Comparison of ENCODE assay signal across 22 mouse cellular contexts in the genomic region with DNA sequence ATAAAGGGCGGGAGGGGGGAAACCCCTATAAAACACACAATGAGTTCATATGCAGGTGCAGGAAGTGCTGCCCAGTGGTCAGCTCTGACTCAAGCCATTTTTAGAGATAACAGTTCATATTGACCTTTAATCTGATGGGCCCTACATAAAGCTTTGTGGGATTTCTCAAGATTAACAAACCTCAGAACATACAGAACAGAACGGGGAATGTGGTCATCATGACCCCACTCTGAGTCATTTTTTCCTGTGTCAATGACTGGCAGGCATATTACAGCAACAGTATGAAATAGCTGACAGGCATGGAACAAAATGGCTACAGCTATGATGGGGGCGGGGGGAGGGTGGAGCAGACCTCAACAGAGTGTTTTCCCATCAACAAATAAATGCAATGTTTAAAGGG. TPM values are rescaled to one million over a fixed set of nuclear protein-coding genes. Genes with fewer than 3 reads are reported as not detected.
DNase-seq lines count a peak whose midpoint lies in the region; ATAC-seq and TF ChIP-seq lines count a peak whose summit lies in the region.
"Had no signal": no experiment of that assay in that cellular context is flagged by ENCODE, and none has a peak within 500 bp of the region (broad histone marks: within the 10 kb centered on the region; RNA-seq: fewer than 3 reads in every experiment).

No protein-coding gene starts in this region.

- H3K27me3 ChIP-seq in lung, postnatal 0 days (replicated peaks; ENCODE audit: insufficient read depth, low read length), result no peaks in the 10 kb centered on the region
- no peaks in the 10 kb centered on the region for H3K27me3 ChIP-seq in MEL (ENCODE audit: control insufficient read depth in 1 of 2, insufficient read depth in 2 of 2, low read length in 2 of 2)
- H3K27me3 ChIP-seq in hindbrain, embryonic 13.5 days, result no peaks in the 10 kb centered on the region
- no peaks in the 10 kb centered on the region for H3K27me3 ChIP-seq in hindbrain, postnatal 0 days (ENCODE audit: insufficient read depth, low read length)
- H3K27me3 ChIP-seq: forebrain, embryonic 15.5 days; limb, embryonic 12.5 days; midbrain, embryonic 12.5 days had no signal

- H3K4me3 ChIP-seq in lung, postnatal 0 days (ENCODE audit: low read depth, low read length), result no peak overlapping the region
- H3K4me3 ChIP-seq in MEL (ENCODE audit: control insufficient read depth in 1 of 2, insufficient read depth in 1 of 2, low read depth in 2 of 2, low read length in 2 of 2), result no peak overlapping the region
- H3K4me3 ChIP-seq in hindbrain, embryonic 13.5 days, result no peak overlapping the region
- no peak overlapping the region for H3K4me3 ChIP-seq in hindbrain, postnatal 0 days (ENCODE audit: low read length)
- H3K4me3 ChIP-seq: forebrain, embryonic 15.5 days; heart, embryonic 10.5 days; limb, embryonic 12.5 days; midbrain, embryonic 12.5 days had no signal

- no peak for TF ChIP-seq RAD21 in MEL (IDR thresholded peaks at IDR 0.05; ENCODE audit: low read depth, low read length)

- no peak overlapping the region for H3K4me2 ChIP-seq in lung, postnatal 0 days (replicated peaks; ENCODE audit: low read depth, low read length)
- H3K4me2 ChIP-seq in hindbrain, embryonic 13.5 days, result no peak overlapping the region
- no peak overlapping the region for H3K4me2 ChIP-seq in hindbrain, postnatal 0 days (ENCODE audit: low read depth, low read length)
- H3K4me2 ChIP-seq: forebrain, embryonic 15.5 days; limb, embryonic 12.5 days; midbrain, embryonic 12.5 days had no signal

- peak; percentile 80 for TF ChIP-seq EP300 in lung, postnatal 0 days (IDR thresholded peaks at IDR 0.05)
- TF ChIP-seq EP300 in MEL (IDR thresholded peaks at IDR 0.05; ENCODE audit: low read depth in 1 of 2, low read length in 2 of 2), result no peak

- no peak for TF ChIP-seq POLR2A in MEL (IDR thresholded peaks at IDR 0.05; ENCODE audit: control insufficient read depth in 1 of 2, insufficient read depth in 1 of 2, low read depth in 1 of 2, low read length in 2 of 2, poor library complexity in 1 of 2)

- H3K27ac ChIP-seq in lung, postnatal 0 days (ENCODE audit: low read length), result no peak overlapping the region
- H3K27ac ChIP-seq in MEL (ENCODE audit: control insufficient read depth, low read depth, low read length), result no peak overlapping the region
- H3K27ac ChIP-seq in hindbrain, embryonic 13.5 days, result no peak overlapping the region
- no peak overlapping the region for H3K27ac ChIP-seq in hindbrain, postnatal 0 days
- H3K27ac ChIP-seq: forebrain, embryonic 15.5 days; heart, embryonic 10.5 days; limb, embryonic 12.5 days; liver, embryonic 14.5 days; midbrain, embryonic 12.5 days had no signal

- 67% methylated on average over 3 of the region's 3 CpGs for WGBS in lung, postnatal 0 days
- 82% methylated on average over 3 of the region's 3 CpGs for WGBS in hindbrain, embryonic 13.5 days
- WGBS in hindbrain, postnatal 0 days, result 86% methylated on average over 3 of the region's 3 CpGs

- no peaks in the 10 kb centered on the region for H3K36me3 ChIP-seq in lung, postnatal 0 days (ENCODE audit: insufficient read depth, low read length)
- peaks cover 0 to 11% of the 10 kb centered on the region in 2 experiments; a peak in 2 of 4 replicates for H3K36me3 ChIP-seq in MEL (ENCODE audit: control insufficient read depth in 1 of 2, insufficient read depth in 2 of 2, low read length in 2 of 2)
- peaks cover 4% of the 10 kb centered on the region; the same call in 1 of the 2 replicates for H3K36me3 ChIP-seq in hindbrain, embryonic 13.5 days
- no peaks in the 10 kb centered on the region for H3K36me3 ChIP-seq in hindbrain, postnatal 0 days (ENCODE audit: insufficient read depth, low read length)

- peaks cover 9% of the 10 kb centered on the region; the same call in 1 of the 2 replicates for H3K4me1 ChIP-seq in lung, postnatal 0 days (ENCODE audit: insufficient read depth, low read depth, low read length)
- peaks cover 0 to 17% of the 10 kb centered on the region in 2 experiments; a peak in 3 of 4 replicates for H3K4me1 ChIP-seq in MEL (ENCODE audit: control insufficient read depth in 1 of 2, insufficient read depth in 2 of 2, low read length in 2 of 2)
- peaks cover 26% of the 10 kb centered on the region for H3K4me1 ChIP-seq in hindbrain, embryonic 13.5 days (replicated peaks)
- H3K4me1 ChIP-seq in hindbrain, postnatal 0 days (ENCODE audit: insufficient read depth, low read length), result 0 out of 2 replicates have a peak, but pooled peaks cover 5% of the 10 kb centered on the region

- no peaks in the 10 kb centered on the region for H3K9me3 ChIP-seq in lung, postnatal 0 days (ENCODE audit: low read length)
- H3K9me3 ChIP-seq in MEL (replicated peaks; ENCODE audit: insufficient read depth, low read length), result no peaks in the 10 kb centered on the region
- H3K9me3 ChIP-seq in hindbrain, embryonic 13.5 days, result no peaks in the 10 kb centered on the region
- H3K9me3 ChIP-seq in hindbrain, postnatal 0 days (ENCODE audit: low read length), result no peaks in the 10 kb centered on the region
- H3K9me3 ChIP-seq: forebrain, embryonic 15.5 days; heart, embryonic 10.5 days; limb, embryonic 12.5 days; midbrain, embryonic 12.5 days had no signal

- H3K79me2 ChIP-seq in MEL (ENCODE audit: control insufficient read depth, insufficient read depth, low read length, poor library complexity), result peaks cover 16% of the 10 kb centered on the region

- DNase-seq in lung, postnatal 0 days (ENCODE audit: low spot score), result peak; percentile 57
- no peak for DNase-seq in lung, postnatal 14 days
- DNase-seq in MEL (ENCODE audit: low read depth, low spot score), result peak; percentile 16
- DNase-seq in natural killer cell, adult 2 months (ENCODE audit: low spot score in 2 of 2), result peak; percentile 58 to 83
- DNase-seq in hindbrain, postnatal 0 days (ENCODE audit: low spot score), result no peak
- DNase-seq in spleen, postnatal 10 days (ENCODE audit: low spot score in 2 of 2), result no peak
- DNase-seq: adrenal gland, adult 8-10 months; cerebellum, adult 18-20 months; cerebellum, postnatal 36 days; gastrocnemius, postnatal 36 days; heart, postnatal 10 days; right cerebral cortex, adult 18-20 months had no signal

- 0 out of 2 replicates have a peak, but pooled peaks have one; percentile 10 for ATAC-seq in lung, postnatal 0 days
- peak; percentile 50 for ATAC-seq in granulocyte monocyte progenitor cell, adult 5-6 weeks (replicated peaks; ENCODE audit: poor library complexity, severe bottlenecking)
- no peak for ATAC-seq in hindbrain, embryonic 13.5 days (ENCODE audit: low FRiP score)
- no peak for ATAC-seq in hindbrain, postnatal 0 days
- ATAC-seq: forebrain, embryonic 15.5 days; hindbrain, embryonic 16.5 days had no signal

- no peak for TF ChIP-seq CTCF in lung, postnatal 0 days (IDR thresholded peaks at IDR 0.05)
- TF ChIP-seq CTCF in MEL (IDR thresholded peaks at IDR 0.05 in 2 of 3, conservative IDR thresholded peaks at IDR 0.05 in 1 of 3; ENCODE audit: control insufficient read depth in 1 of 3, insufficient read depth in 1 of 3, low read depth in 2 of 3, low read length in 3 of 3, poor library complexity in 1 of 3, severe bottlenecking in 1 of 3), result no peak
- no peak for TF ChIP-seq CTCF in hindbrain, postnatal 0 days (IDR thresholded peaks at IDR 0.05; ENCODE audit: low read depth)

- H3K9ac ChIP-seq in lung, postnatal 0 days (replicated peaks; ENCODE audit: low read depth), result no peak overlapping the region
- no peak overlapping the region for H3K9ac ChIP-seq in MEL (ENCODE audit: control insufficient read depth, low read depth, low read length, poor library complexity, severe bottlenecking)
- no peak overlapping the region for H3K9ac ChIP-seq in hindbrain, embryonic 13.5 days
- no peak overlapping the region for H3K9ac ChIP-seq in hindbrain, postnatal 0 days (replicated peaks; ENCODE audit: low read length)
- H3K9ac ChIP-seq: forebrain, embryonic 15.5 days; limb, embryonic 12.5 days; liver, embryonic 14.5 days; midbrain, embryonic 12.5 days had no signal

RNA-seq across cellular contexts. Expression of a gene that starts 1.4 kb away (rescaled TPM):
- 0.12 TPM in 1 of 2 replicates, not detected in the other for polyA plus RNA-seq in lung, postnatal 0 days (2015; fragmentation: Nextera tagmentation; extraction: Ambion mirVana)
- total RNA-seq in MEL (2012; rRNA removed), result not detected in 2 replicates
- polyA plus RNA-seq in MEL (2012; ENCODE audit: insufficient read depth in 1 of 2, insufficient read length in 2 of 2, low read depth in 1 of 2, low replicate concordance in 2 of 2, missing spikeins in 1 of 2), result under 1 TPM in 1 of 2 experiments, not detected in 1; 0.14 TPM
- total RNA-seq in granulocyte monocyte progenitor cell, adult 5-6 weeks (2014; fragmentation: Nextera tagmentation), result not detected in 2 replicates
- total RNA-seq in granulocyte monocyte progenitor cell, adult 5-6 weeks (2017), result 0.39 TPM in 1 of 2 replicates, not detected in the other
- polyA plus RNA-seq in hindbrain, embryonic 13.5 days (2015; fragmentation: Nextera tagmentation; extraction: Ambion mirVana), result 0.23 TPM in 1 of 2 replicates, not detected in the other
- total RNA-seq in hindbrain, postnatal 0 days (2014; rRNA removed), result not detected in 2 replicates
- polyA plus RNA-seq in hindbrain, postnatal 0 days (2015; fragmentation: Nextera tagmentation; extraction: Ambion mirVana), result not detected in 2 replicates
- total RNA-seq: adrenal gland, adult 8-10 months; gastrocnemius, postnatal 36 days; heart, postnatal 10 days had no signal
- polyA plus RNA-seq: forebrain, embryonic 15.5 days; heart, embryonic 10.5 days; hindbrain, embryonic 16.5 days; limb, embryonic 12.5 days; liver, embryonic 14.5 days; small intestine, adult 2 months had no signal

RNA-seq across cellular contexts. Expression of a gene that starts 4.5 kb away (rescaled TPM):
- polyA plus RNA-seq in lung, postnatal 0 days (2015; fragmentation: Nextera tagmentation; extraction: Ambion mirVana), result 10.5 and 11.4 TPM in 2 replicates
- total RNA-seq in MEL (2012; rRNA removed), result 23.4 and 29.9 TPM in 2 replicates
- polyA plus RNA-seq in MEL (2012; ENCODE audit: insufficient read depth in 1 of 2, insufficient read length in 2 of 2, low read depth in 1 of 2, low replicate concordance in 2 of 2, missing spikeins in 1 of 2), result 10 to 100 TPM in 1 of 2 experiments, not detected in 1; 21.8 TPM
- 5.6 and 11.6 TPM in 2 replicates for total RNA-seq in granulocyte monocyte progenitor cell, adult 5-6 weeks (2014; fragmentation: Nextera tagmentation)
- 15.1 and 20.2 TPM in 2 replicates for total RNA-seq in granulocyte monocyte progenitor cell, adult 5-6 weeks (2017)
- 21.4 and 22.5 TPM in 2 replicates for polyA plus RNA-seq in hindbrain, embryonic 13.5 days (2015; fragmentation: Nextera tagmentation; extraction: Ambion mirVana)
- 36.7 and 43.3 TPM in 2 replicates for total RNA-seq in hindbrain, postnatal 0 days (2014; rRNA removed)
- 19.7 and 20.2 TPM in 2 replicates for polyA plus RNA-seq in hindbrain, postnatal 0 days (2015; fragmentation: Nextera tagmentation; extraction: Ambion mirVana)

RNA-seq across cellular contexts. Expression of a gene that starts 16.0 kb away (rescaled TPM):
- polyA plus RNA-seq in lung, postnatal 0 days (2015; fragmentation: Nextera tagmentation; extraction: Ambion mirVana), result 7.4 and 8.8 TPM in 2 replicates
- 8.6 and 9.2 TPM in 2 replicates for total RNA-seq in MEL (2012; rRNA removed)
- polyA plus RNA-seq in MEL (2012; ENCODE audit: insufficient read depth in 1 of 2, insufficient read length in 2 of 2, low read depth in 1 of 2, low replicate concordance in 2 of 2, missing spikeins in 1 of 2), result 10 to 100 TPM in 1 of 2 experiments, not detected in 1; 11.9 TPM
- 8.3 and 9.6 TPM in 2 replicates for total RNA-seq in granulocyte monocyte progenitor cell, adult 5-6 weeks (2014; fragmentation: Nextera tagmentation)
- total RNA-seq in granulocyte monocyte progenitor cell, adult 5-6 weeks (2017), result 10.8 and 20.1 TPM in 2 replicates
- 23.3 and 23.6 TPM in 2 replicates for polyA plus RNA-seq in hindbrain, embryonic 13.5 days (2015; fragmentation: Nextera tagmentation; extraction: Ambion mirVana)
- 9.3 and 15.4 TPM in 2 replicates for total RNA-seq in hindbrain, postnatal 0 days (2014; rRNA removed)
- 20.2 and 22.4 TPM in 2 replicates for polyA plus RNA-seq in hindbrain, postnatal 0 days (2015; fragmentation: Nextera tagmentation; extraction: Ambion mirVana)

RNA-seq across cellular contexts. Expression of a gene that starts 27.9 kb away (rescaled TPM):
- 0.13 TPM in 1 of 2 replicates, not detected in the other for polyA plus RNA-seq in lung, postnatal 0 days (2015; fragmentation: Nextera tagmentation; extraction: Ambion mirVana)
- not detected in 2 replicates for total RNA-seq in MEL (2012; rRNA removed)
- under 1 TPM in 1 of 2 experiments, not detected in 1; 0.11 TPM for polyA plus RNA-seq in MEL (2012; ENCODE audit: insufficient read depth in 1 of 2, insufficient read length in 2 of 2, low read depth in 1 of 2, low replicate concordance in 2 of 2, missing spikeins in 1 of 2)
- not detected in 2 replicates for total RNA-seq in granulocyte monocyte progenitor cell, adult 5-6 weeks (2014; fragmentation: Nextera tagmentation)
- not detected in 2 replicates for total RNA-seq in granulocyte monocyte progenitor cell, adult 5-6 weeks (2017)
- not detected in 2 replicates for polyA plus RNA-seq in hindbrain, embryonic 13.5 days (2015; fragmentation: Nextera tagmentation; extraction: Ambion mirVana)
- total RNA-seq in hindbrain, postnatal 0 days (2014; rRNA removed), result not detected in 2 replicates
- not detected in 2 replicates for polyA plus RNA-seq in hindbrain, postnatal 0 days (2015; fragmentation: Nextera tagmentation; extraction: Ambion mirVana)
- total RNA-seq: adrenal gland, adult 8-10 months; gastrocnemius, postnatal 36 days; heart, postnatal 10 days had no signal
- polyA plus RNA-seq: forebrain, embryonic 15.5 days; heart, embryonic 10.5 days; hindbrain, embryonic 16.5 days; limb, embryonic 12.5 days; liver, embryonic 14.5 days; midbrain, embryonic 12.5 days; thymus, postnatal 0 days had no signal

RNA-seq across cellular contexts. Expression of a gene that starts 41.2 kb away (rescaled TPM):
- polyA plus RNA-seq in lung, postnatal 0 days (2015; fragmentation: Nextera tagmentation; extraction: Ambion mirVana), result 29.2 and 33.9 TPM in 2 replicates
- total RNA-seq in MEL (2012; rRNA removed), result 22.2 and 25.6 TPM in 2 replicates
- polyA plus RNA-seq in MEL (2012; ENCODE audit: insufficient read depth in 1 of 2, insufficient read length in 2 of 2, low read depth in 1 of 2, low replicate concordance in 2 of 2, missing spikeins in 1 of 2), result 10 to 100 TPM in 1 of 2 experiments, not detected in 1; 32.3 TPM
- total RNA-seq in granulocyte monocyte progenitor cell, adult 5-6 weeks (2014; fragmentation: Nextera tagmentation), result 4.7 and 7.8 TPM in 2 replicates
- 1.6 and 6.8 TPM in 2 replicates for total RNA-seq in granulocyte monocyte progenitor cell, adult 5-6 weeks (2017)
- polyA plus RNA-seq in hindbrain, embryonic 13.5 days (2015; fragmentation: Nextera tagmentation; extraction: Ambion mirVana), result 7.9 and 8.9 TPM in 2 replicates
- total RNA-seq in hindbrain, postnatal 0 days (2014; rRNA removed), result 22.5 and 25.5 TPM in 2 replicates
- 16.3 and 16.9 TPM in 2 replicates for polyA plus RNA-seq in hindbrain, postnatal 0 days (2015; fragmentation: Nextera tagmentation; extraction: Ambion mirVana)

Comparison
In these comparisons a context has a peak if more than half of its experiments do, and no peak if none do; other contexts are left out.
1. DNase-seq: peak in lung, postnatal 0 days (single experiment), MEL (single experiment) and natural killer cell, adult 2 months (2 of 2); none in lung, postnatal 14 days (single experiment), hindbrain, postnatal 0 days (single experiment) and spleen, postnatal 10 days (0 of 2).
2. ATAC-seq: peak in lung, postnatal 0 days (single experiment) and granulocyte monocyte progenitor cell, adult 5-6 weeks (single experiment); none in hindbrain, embryonic 13.5 days (single experiment) and hindbrain, postnatal 0 days (single experiment).